Mouse (Mus musculus) CH12.LX (cell line): ENCODE measurements around the gene Rgs9bp. TPM values are rescaled to one million over a fixed set of nuclear protein-coding genes. Genes with fewer than 3 reads are reported as not detected.

Experiments
- DNase-seq: peaks from one replicate; pipeline ENCODE4 v3.0.0-alpha.2; 2013; ENCODE audit errors: extremely low read depth
- H3K27ac ChIP-seq: 2 replicates; pipeline ENCODE4 v1.5.1; 2012; ENCODE audit warnings: low read depth, mild to moderate bottlenecking, control low read depth, moderate library complexity; ENCODE audit not compliant: insufficient read depth
- H3K27me3 ChIP-seq: replicated peaks from 2 replicates; pipeline ENCODE3; 2012; ENCODE audit warnings: inconsistent platforms
- H3K36me3 ChIP-seq, 2 experiments: replicated peaks in 1 of 2; 2 replicates each; pipeline versions ENCODE3 to v1.6.1; 2012; ENCODE audit warnings: inconsistent platforms in 1 of 2, low read length in 1 of 2, mild to moderate bottlenecking in 1 of 2, mixed read lengths in 1 of 2, moderate library complexity in 1 of 2; ENCODE audit not compliant: control insufficient read depth in 1 of 2, insufficient read depth in 1 of 2
- H3K4me1 ChIP-seq, 2 experiments: 2 replicates each; pipeline ENCODE4 v1.6.1; 2012; ENCODE audit warnings: inconsistent platforms in 1 of 2, moderate library complexity in 1 of 2; ENCODE audit not compliant: insufficient read depth in 2 of 2, control insufficient read depth in 1 of 2
- H3K4me2 ChIP-seq: 2 replicates; pipeline ENCODE4 v1.6.1; 2012; ENCODE audit warnings: low read depth, mild to moderate bottlenecking, control low read depth; ENCODE audit not compliant: poor library complexity, insufficient read depth, severe bottlenecking
- H3K4me3 ChIP-seq, 3 experiments: fragments of 150-350 bp in 1 of 3; sonication (generic) in 1 of 3; replicated peaks in 1 of 3; 2 replicates each; pipeline versions ENCODE3 to v1.5.1; 2011 to 2012; ENCODE audit warnings: low read depth in 2 of 3, low read length in 2 of 3, mild to moderate bottlenecking in 2 of 3, moderate library complexity in 2 of 3, control low read depth in 1 of 3, improper control_type of control experiment in 1 of 3, inconsistent platforms in 1 of 3, mixed read lengths in 1 of 3; ENCODE audit not compliant: poor library complexity in 1 of 3
- H3K79me2 ChIP-seq: replicated peaks from 2 replicates; pipeline ENCODE4 v1.6.1; 2012; ENCODE audit warnings: mild to moderate bottlenecking, moderate library complexity; ENCODE audit not compliant: control insufficient read depth, poor library complexity, insufficient read depth, severe bottlenecking; ENCODE audit errors: extremely low read depth
- H3K9ac ChIP-seq: 2 replicates; pipeline ENCODE4 v1.6.1; 2012; ENCODE audit warnings: low read depth, mild to moderate bottlenecking, control low read depth, moderate library complexity; ENCODE audit not compliant: insufficient read depth
- H3K9me3 ChIP-seq: replicated peaks from 2 replicates; pipeline ENCODE3; 2012; ENCODE audit warnings: low read length, inconsistent platforms, mixed read lengths
- CHD1 ChIP-seq: IDR thresholded peaks from 2 replicates; pipeline ENCODE4 v1.6.1; 2012; ENCODE audit warnings: low read depth, low read length, improper control_type of control experiment, inconsistent platforms
- CHD2 ChIP-seq: IDR thresholded peaks from 2 replicates; pipeline ENCODE4 v1.6.1; 2011; ENCODE audit warnings: low read length, improper control_type of control experiment
- E2F4 ChIP-seq: IDR thresholded peaks from 2 replicates; pipeline ENCODE4 v1.6.1; 2011; ENCODE audit warnings: low read depth, low read length, improper control_type of control experiment; ENCODE audit not compliant: insufficient replicate concordance
- ELF1 ChIP-seq: IDR thresholded peaks from 2 replicates; pipeline ENCODE4 v1.6.1; 2014; ENCODE audit warnings: low read depth, mild to moderate bottlenecking, inconsistent platforms, low read length, improper control_type of control experiment
- EP300 ChIP-seq: IDR thresholded peaks from 2 replicates; pipeline ENCODE4 v1.6.1; 2011; ENCODE audit warnings: low read length, improper control_type of control experiment
- ETS1 ChIP-seq: conservative IDR thresholded peaks from 2 replicates; pipeline ENCODE4 v1.6.1; 2012; ENCODE audit warnings: low read depth, mild to moderate bottlenecking, inconsistent platforms, low read length, improper control_type of control experiment, moderate library complexity
- JUN ChIP-seq: IDR thresholded peaks from 2 replicates; pipeline ENCODE4 v1.6.1; 2011; ENCODE audit warnings: low read depth, mild to moderate bottlenecking, low read length, improper control_type of control experiment, moderate library complexity; ENCODE audit not compliant: insufficient read depth
- JUND ChIP-seq: conservative IDR thresholded peaks from 2 replicates; pipeline ENCODE4 v1.6.1; 2011; ENCODE audit warnings: low read depth, low read length, improper control_type of control experiment
- MAFK ChIP-seq: IDR thresholded peaks from 2 replicates; pipeline ENCODE4 v1.6.1; 2011; ENCODE audit warnings: low read length, improper control_type of control experiment; ENCODE audit not compliant: insufficient replicate concordance
- NELFE ChIP-seq: IDR thresholded peaks from 2 replicates; pipeline ENCODE4 v1.6.1; 2011; ENCODE audit warnings: low read depth, low read length, improper control_type of control experiment
- POLR2A ChIP-seq: IDR thresholded peaks from 2 replicates; pipeline ENCODE4 v1.6.1; 2011; ENCODE audit warnings: low read depth, mild to moderate bottlenecking, improper control_type of control experiment, low read length
- SIN3A ChIP-seq: IDR thresholded peaks from 2 replicates; pipeline ENCODE4 v1.6.1; 2012; ENCODE audit warnings: low read length, improper control_type of control experiment, inconsistent platforms
- SMC3 ChIP-seq: IDR thresholded peaks from 2 replicates; pipeline ENCODE4 v1.6.1; 2011; ENCODE audit warnings: low read depth, low read length, improper control_type of control experiment
- TBP ChIP-seq: conservative IDR thresholded peaks from 2 replicates; pipeline ENCODE4 v1.6.1; 2011; ENCODE audit warnings: low read depth, low read length, improper control_type of control experiment
- TCF12 ChIP-seq: IDR thresholded peaks from 2 replicates; pipeline ENCODE4 v1.6.1; 2014; ENCODE audit warnings: low read depth, mild to moderate bottlenecking, inconsistent platforms, low read length, improper control_type of control experiment
- UBTF ChIP-seq: IDR thresholded peaks from 2 replicates; pipeline ENCODE4 v1.6.1; 2012; ENCODE audit warnings: low read depth, mild to moderate bottlenecking, inconsistent platforms, low read length, improper control_type of control experiment, moderate library complexity
- USF1 ChIP-seq: IDR thresholded peaks from 2 replicates; pipeline ENCODE4 v1.6.1; 2014; ENCODE audit warnings: low read depth, mild to moderate bottlenecking, inconsistent platforms, low read length, improper control_type of control experiment
- ZKSCAN1 ChIP-seq: IDR thresholded peaks from 2 replicates; pipeline ENCODE4 v1.6.1; 2012; ENCODE audit warnings: low read depth, inconsistent platforms, low read length, improper control_type of control experiment, borderline replicate concordance
- ZNF384 ChIP-seq: IDR thresholded peaks from 2 replicates; pipeline ENCODE4 v1.6.1; 2012; ENCODE audit warnings: low read depth, low read length, improper control_type of control experiment, inconsistent platforms
- dilution Hi-C: fragments of 300-500 bp; cut with MboI; formaldehyde crosslinking; loops from 2 replicates; pipeline ENCODE4 v1.14.3; 2020; ENCODE audit warnings: low sequenced_read_pairs; ENCODE audit not compliant: extremely low pct_unique_long_range_greater_than_20kb, extremely low pct_ligation_motif_present
- in situ Hi-C: fragments of 300-500 bp; cut with MboI; formaldehyde crosslinking; loops from 3 replicates; pipeline ENCODE4 v1.14.3; 2019; ENCODE audit warnings: low sequenced_read_pairs, low pct_ligation_motif_present, low pct_unique_long_range_greater_than_20kb, mixed read lengths
- polyA plus RNA-seq: library from polyadenylated mRNA; unstranded; fragments of >175 nt; gene quantifications from 2 replicates; pipeline ENCODE4 v1.2.1, GENCODE M21; 2012; ENCODE audit warnings: low read depth; ENCODE audit not compliant: insufficient read length
- total RNA-seq, 2 experiments: library from RNA; depleted of rRNA; stranded (reverse); fragments of 300-350 nt in 1 of 2; fragments of >200 nt in 1 of 2; gene quantifications; 2 replicates each; pipeline ENCODE4 v1.2.3; 2012 to 2014

The Rgs9bp gene
- total and polyA plus RNA-seq, 3 experiments = 0.05 to 0.21 (median 0.06) TPM

- TF ChIP-seq CHD1 (no peak), USF1 (no peak)
- Histone ChIP-seq H3K4me3 (no peak overlapping the region), H3K36me3 (peaks cover 58 to 96% of the 10 kb centered on the region in 2 experiments), H3K27ac (no peak overlapping the region), H3K4me1 (no peaks in the 10 kb centered on the region), H3K4me2 (no peak overlapping the region), H3K9me3 (no peaks in the 10 kb centered on the region), H3K27me3 (no peaks in the 10 kb centered on the region), H3K79me2 (no peaks in the 10 kb centered on the region), H3K9ac (no peak overlapping the region)
- dilution Hi-C loops (no loop called here), in situ Hi-C loops (no loop called here)
- DNase-seq = no peak
These were observed 32.1 kb upstream of the Rgs9bp start for GRCm38 (mm10) chr7:35617513-35617912.

- no peak for TF ChIP-seq JUN
- no peak for TF ChIP-seq ETS1
- no peak for TF ChIP-seq NELFE
- no peak for TF ChIP-seq ZNF384
- TF ChIP-seq USF1 = no peak
- no peak for TF ChIP-seq ELF1
- TF ChIP-seq POLR2A = no peak
- no peak for TF ChIP-seq SIN3A
- no peak for TF ChIP-seq EP300
- no peak for TF ChIP-seq JUND
- TF ChIP-seq ZKSCAN1 = no peak
- TF ChIP-seq E2F4 = no peak
- TF ChIP-seq MAFK = no peak
- TF ChIP-seq SMC3 = no peak
- no peaks in the 10 kb centered on the region for H3K79me2 ChIP-seq
- no peaks in the 10 kb centered on the region for H3K27me3 ChIP-seq
- no peak for DNase-seq
- peaks cover 0 to 9% of the 10 kb centered on the region in 2 experiments; a peak in 2 of 4 replicates for H3K4me1 ChIP-seq
- in situ Hi-C loops (no loop called here), dilution Hi-C loops (no loop called here)
- H3K36me3 ChIP-seq = peaks cover 48 to 85% of the 10 kb centered on the region in 2 experiments
- no peak overlapping the region for H3K9ac ChIP-seq
- no peak overlapping the region for H3K4me3 ChIP-seq
- H3K4me2 ChIP-seq = no peak overlapping the region
- H3K9me3 ChIP-seq = peaks cover 4% of the 10 kb centered on the region
- H3K27ac ChIP-seq = no peak overlapping the region
These were observed 23.9 kb upstream of the Rgs9bp start for GRCm38 (mm10) chr7:35609245-35609644.

GRCm38 (mm10) chr7:35606816-35607215 is 21.4 kb upstream of the Rgs9bp start:
- dilution Hi-C loops (no loop called here), in situ Hi-C loops (no loop called here)
- no peak overlapping the region for H3K4me2 ChIP-seq
- TF ChIP-seq NELFE (no peak), TCF12 (no peak), UBTF (no peak), USF1 (no peak), TBP (no peak), JUND (no peak), CHD2 (no peak), MAFK (no peak)
- H3K79me2 ChIP-seq = no peaks in the 10 kb centered on the region
- peaks cover 7 to 20% of the 10 kb centered on the region in 2 experiments; a peak in 3 of 4 replicates for H3K4me1 ChIP-seq
- no peak overlapping the region for H3K4me3 ChIP-seq
- peak; percentile 32 for DNase-seq
- peaks cover 4% of the 10 kb centered on the region for H3K9me3 ChIP-seq
- H3K27me3 ChIP-seq = no peaks in the 10 kb centered on the region
- no peak overlapping the region for H3K27ac ChIP-seq
- H3K36me3 ChIP-seq = peaks cover 47 to 82% of the 10 kb centered on the region in 2 experiments
- H3K9ac ChIP-seq = no peak overlapping the region
